Mouse (Mus musculus) thymus, adult 2 months (tissue): ENCODE results near the gene Cep95.
"Not testable (repeated sequence)": the region's sequence is repeated elsewhere in the genome, so short reads cannot be mapped to it uniquely, and the experiment has no call there.

Experiments used
- CTCF ChIP-seq: fragments of 200-500 bp; IDR thresholded peaks from 2 replicates; pipeline ENCODE4 v1.5.1; 2012; ENCODE audit warnings: mild to moderate bottlenecking, control low read depth, low read length, moderate library complexity, borderline replicate concordance; ENCODE audit not compliant: control insufficient read depth, poor library complexity, insufficient read depth; ENCODE audit errors: extremely low read depth
- POLR2A ChIP-seq: fragments of 200-500 bp; IDR thresholded peaks from 2 replicates; pipeline ENCODE4 v1.6.1; 2012; ENCODE audit warnings: mild to moderate bottlenecking, low read length, control low read depth, moderate library complexity; ENCODE audit not compliant: control insufficient read depth, poor library complexity, insufficient read depth; ENCODE audit errors: extremely low read depth

DNA sequence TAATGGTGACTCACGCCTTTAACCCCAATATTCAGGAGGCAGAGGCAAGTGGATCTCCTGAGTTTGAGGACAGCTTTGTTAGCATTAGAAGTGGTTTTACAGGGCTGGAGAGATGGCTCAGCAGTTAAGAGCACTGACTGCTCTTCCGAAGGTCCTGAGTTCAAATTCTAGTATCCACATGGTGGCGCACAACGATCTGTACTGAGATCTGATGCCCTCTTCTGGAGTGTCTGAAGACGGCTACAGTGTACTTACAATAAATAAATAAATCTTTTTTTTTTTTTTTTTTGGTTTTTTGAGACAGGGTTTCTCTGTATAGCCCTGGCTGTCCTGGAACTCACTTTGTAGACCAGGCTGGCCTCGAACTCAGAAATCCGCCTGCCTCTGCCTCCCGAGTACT lies 48.3 kb upstream of the Cep95 start:
- not testable (repeated sequence) for TF ChIP-seq CTCF, POLR2A
